Mouse (Mus musculus) hindbrain, embryonic 16.5 days (tissue): ENCODE results near the gene Eif2s2. TPM values are rescaled to one million over a fixed set of nuclear protein-coding genes. Genes with fewer than 3 reads are reported as not detected.
"Not testable (repeated sequence)": the region's sequence is repeated elsewhere in the genome, so short reads cannot be mapped to it uniquely, and the experiment has no call there.

Experiments used
- ATAC-seq: fragments of 200-750 bp; cut with Nextera tagmentation; 2 replicates; pipeline ENCODE4 v1.8.0; 2017; ENCODE audit warnings: moderate TSS enrichment, moderate library complexity
- H3K27ac ChIP-seq: fragments of 300-500 bp; sonication (generic); 2 replicates; pipeline ENCODE4 v1.5.1; 2014; ENCODE audit warnings: low read depth, mild to moderate bottlenecking, control low read depth, low read length, moderate library complexity
- H3K27me3 ChIP-seq: fragments of 300-500 bp; sonication (generic); replicated peaks from 2 replicates; pipeline ENCODE4 v1.6.1; 2014; ENCODE audit warnings: low read length; ENCODE audit not compliant: control insufficient read depth, insufficient read depth
- H3K36me3 ChIP-seq: fragments of 300-500 bp; sonication (generic); 2 replicates; pipeline ENCODE4 v1.6.1; 2014; ENCODE audit warnings: mild to moderate bottlenecking, low read length, moderate library complexity, mixed read lengths; ENCODE audit not compliant: control insufficient read depth, insufficient read depth
- H3K4me1 ChIP-seq: fragments of 300-500 bp; sonication (generic); 2 replicates; pipeline ENCODE4 v1.6.1; 2014; ENCODE audit warnings: low read depth, low read length; ENCODE audit not compliant: control insufficient read depth, insufficient read depth
- H3K4me2 ChIP-seq: fragments of 300-500 bp; sonication (generic); 2 replicates; pipeline ENCODE4 v1.6.1; 2014; ENCODE audit warnings: mild to moderate bottlenecking, low read length, control low read depth, moderate library complexity
- H3K4me3 ChIP-seq: fragments of 300-500 bp; sonication (generic); 2 replicates; pipeline ENCODE4 v1.5.1; 2014; ENCODE audit warnings: mild to moderate bottlenecking, low read length, control low read depth, moderate library complexity
- H3K9ac ChIP-seq: fragments of 300-500 bp; sonication (generic); 2 replicates; pipeline ENCODE4 v1.6.1; 2014; ENCODE audit warnings: low read depth, mild to moderate bottlenecking, control low read depth, low read length, moderate library complexity
- H3K9me3 ChIP-seq: fragments of 300-500 bp; sonication (generic); 2 replicates; pipeline ENCODE4 v1.6.1; 2014; ENCODE audit warnings: mild to moderate bottlenecking, low read length, moderate library complexity; ENCODE audit not compliant: control insufficient read depth
- WGBS: fragments of 180-500 bp; shearing (Covaris S2); extraction: QIAGEN DNeasy Blood & Tissue Kit; methylation state at CpG from one replicate; pipeline ENCODE4 v1.1.7; 2014; 5-methylcytosine and 5-hydroxymethylcytosine counted together
- polyA plus RNA-seq: library from polyadenylated mRNA; unstranded; fragments of >200 nt; fragmentation: Nextera tagmentation; extraction: Ambion mirVana; gene quantifications from 2 replicates; pipeline ENCODE4 v1.2.1, GENCODE M21; 2015

Gene Eif2s2
- polyA plus RNA-seq, 1 experiment from 2014 or later = 58.4 TPM

DNA sequence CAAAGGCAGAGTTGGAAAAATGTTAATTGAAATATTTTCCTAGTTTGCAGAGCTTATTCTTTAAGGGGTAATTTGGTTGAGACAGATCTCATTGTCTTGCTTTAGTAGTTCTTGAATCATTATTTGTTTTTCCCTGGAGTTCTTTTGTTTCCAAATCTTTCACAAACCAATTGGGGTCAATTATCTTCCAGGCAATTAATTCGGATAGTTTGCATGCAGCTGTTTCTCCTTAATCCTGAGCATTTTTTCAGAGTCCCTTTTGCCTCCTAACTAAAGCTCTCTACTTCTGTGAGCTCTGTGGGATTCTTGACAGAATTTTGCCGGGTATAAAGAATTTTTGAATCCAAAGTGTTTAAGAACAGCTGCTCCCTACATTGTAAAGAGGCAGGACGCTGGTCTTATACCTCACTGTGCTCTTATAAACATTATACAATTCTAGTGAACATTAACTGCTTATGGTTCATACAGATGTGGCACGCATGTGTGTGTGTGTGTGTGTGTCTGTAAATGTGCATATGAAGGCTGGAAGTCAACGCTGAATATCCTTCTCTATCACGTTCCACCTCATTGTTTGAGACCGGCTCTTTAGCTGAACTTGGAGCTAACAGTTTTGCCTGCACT, 32.8 kb upstream of the Eif2s2 start:
- no peaks in the 10 kb centered on the region for H3K36me3 ChIP-seq
- H3K27me3 ChIP-seq = no peaks in the 10 kb centered on the region
- no peak overlapping the region for H3K27ac ChIP-seq
- 41% methylated on average over 7 of the region's 7 CpGs for WGBS
- no peaks in the 10 kb centered on the region for H3K4me1 ChIP-seq
- no peak overlapping the region for H3K4me3 ChIP-seq
- no peak for ATAC-seq
- no peak overlapping the region for H3K9ac ChIP-seq
- no peak overlapping the region for H3K4me2 ChIP-seq
- no peaks in the 10 kb centered on the region for H3K9me3 ChIP-seq

DNA sequence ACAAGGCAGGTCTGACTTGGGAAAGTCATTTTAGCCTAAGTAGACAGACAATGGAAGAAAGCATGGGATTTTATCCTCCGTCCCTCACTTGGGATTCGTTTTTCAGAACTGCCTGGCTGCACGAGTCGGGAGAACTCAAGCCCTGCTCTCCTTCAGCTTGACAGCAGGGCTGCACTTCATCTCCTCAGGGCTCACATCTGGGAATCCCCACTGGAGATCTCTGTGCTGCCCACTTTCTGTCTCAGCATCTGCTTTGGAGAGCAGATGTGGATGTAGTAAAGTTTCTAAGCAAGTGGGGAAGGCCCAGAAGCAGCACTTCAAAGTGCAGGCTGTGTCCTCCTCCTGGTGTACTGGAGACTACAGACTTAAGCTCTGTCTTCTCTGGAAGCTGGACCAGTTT, 29.4 kb upstream of the Eif2s2 start:
- WGBS = no CpG with 5 or more reads among the region's 4 CpGs

DNA sequence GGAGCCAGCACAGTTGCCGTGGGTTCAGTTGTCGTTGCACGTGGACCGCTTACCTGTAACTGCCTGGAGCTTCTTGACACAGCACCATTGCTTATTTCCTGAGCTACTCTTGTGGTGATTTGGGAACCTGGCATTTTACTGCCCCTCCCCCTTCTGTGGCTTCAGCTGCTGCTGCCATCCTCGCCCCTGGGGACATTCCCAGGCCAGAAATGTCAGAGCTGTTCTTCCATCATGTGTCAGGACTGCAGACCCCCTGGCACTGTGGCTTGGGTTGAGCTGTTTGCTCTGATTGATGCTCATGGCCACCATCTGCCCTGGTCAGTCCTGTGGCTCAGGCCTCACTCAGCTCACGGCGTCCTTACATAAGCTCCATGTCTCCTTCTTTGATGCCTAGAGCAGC, 28.2 kb upstream of the Eif2s2 start:
- no peak overlapping the region for H3K27ac ChIP-seq
- 84% methylated on average over 7 of the region's 7 CpGs for WGBS
- H3K9me3 ChIP-seq = no peaks in the 10 kb centered on the region
- no peaks in the 10 kb centered on the region for H3K36me3 ChIP-seq
- H3K27me3 ChIP-seq = no peaks in the 10 kb centered on the region
- no peak overlapping the region for H3K4me2 ChIP-seq
- no peak for ATAC-seq
- H3K9ac ChIP-seq = no peak overlapping the region
- H3K4me3 ChIP-seq = no peak overlapping the region
- H3K4me1 ChIP-seq = no peaks in the 10 kb centered on the region

More for the DNA sequence above, 29.4 kb upstream of the Eif2s2 start:
- ATAC-seq, H3K9ac ChIP-seq, H3K4me1 ChIP-seq, H3K27ac ChIP-seq, H3K36me3 ChIP-seq, H3K27me3 ChIP-seq, H3K4me2 ChIP-seq, H3K4me3 ChIP-seq, H3K9me3 ChIP-seq: not testable (repeated sequence)

DNA sequence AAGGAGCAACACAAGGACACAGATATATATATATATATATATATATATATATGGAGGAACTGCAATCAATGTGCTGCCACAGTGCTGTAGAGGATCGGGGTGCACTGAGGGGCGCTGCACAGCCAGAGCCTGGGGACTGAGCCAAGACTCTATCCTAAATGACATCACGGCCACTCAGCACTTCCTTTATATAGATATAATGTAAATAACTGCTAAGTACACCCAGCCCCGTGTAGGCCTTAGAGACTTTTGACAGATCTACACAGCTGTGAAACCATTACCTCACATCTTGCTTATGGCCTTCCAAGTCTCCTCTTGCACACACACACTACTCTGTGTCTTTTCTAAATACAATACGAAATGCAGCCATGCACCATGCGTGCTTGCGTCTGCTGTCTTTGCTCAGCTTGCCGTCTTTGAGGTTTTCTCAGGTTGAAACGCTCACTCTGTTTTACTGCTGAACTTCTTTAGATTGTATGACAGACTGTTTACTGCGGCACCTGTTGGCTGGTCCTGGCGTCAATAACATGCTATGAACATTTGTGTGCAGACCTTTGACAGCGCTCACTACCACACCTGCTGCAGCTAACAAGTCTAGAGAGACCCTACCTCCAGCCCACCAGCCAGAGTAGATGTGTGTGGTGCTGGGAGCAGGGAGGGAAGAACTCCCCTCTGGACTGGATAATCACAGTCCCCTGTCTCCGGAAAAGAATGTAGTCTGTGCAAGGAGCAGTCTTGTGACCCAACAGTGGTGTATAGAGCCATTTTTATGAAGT, 25.3 kb upstream of the Eif2s2 start:
- no peak overlapping the region for H3K27ac ChIP-seq
- H3K9ac ChIP-seq = no peak overlapping the region
- no peak overlapping the region for H3K4me3 ChIP-seq
- no peak overlapping the region for H3K4me2 ChIP-seq
- 82% methylated on average over 13 of the region's 13 CpGs for WGBS
- 0 out of 2 replicates have a peak, but pooled peaks cover 2% of the 10 kb centered on the region for H3K27me3 ChIP-seq
- no peaks in the 10 kb centered on the region for H3K36me3 ChIP-seq
- no peaks in the 10 kb centered on the region for H3K9me3 ChIP-seq
- ATAC-seq = no peak
- no peaks in the 10 kb centered on the region for H3K4me1 ChIP-seq

DNA sequence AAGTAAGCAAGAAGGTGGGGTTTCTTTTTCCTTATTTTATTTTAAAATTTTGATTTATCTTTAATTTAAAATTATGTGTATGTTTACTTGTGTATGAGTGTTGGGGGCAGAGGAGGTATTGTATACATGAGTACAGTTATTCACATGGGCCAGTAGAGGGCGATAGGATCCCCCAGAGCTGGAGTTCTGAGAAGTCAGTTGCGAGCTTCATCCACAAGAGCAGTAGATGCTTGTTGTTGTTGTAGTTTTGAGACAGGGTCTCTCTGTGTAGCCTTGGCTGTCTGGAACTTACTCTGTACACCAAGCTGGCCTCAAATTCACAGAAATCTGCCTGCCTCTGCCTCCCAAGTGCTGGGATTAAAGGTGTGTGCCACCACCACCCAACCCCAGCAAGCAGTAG, 23.8 kb upstream of the Eif2s2 start:
- ATAC-seq = no peak
- no peak overlapping the region for H3K4me3 ChIP-seq
- no peaks in the 10 kb centered on the region for H3K4me1 ChIP-seq
- no peak overlapping the region for H3K27ac ChIP-seq
- H3K4me2 ChIP-seq = no peak overlapping the region
- H3K27me3 ChIP-seq = 0 out of 2 replicates have a peak, but pooled peaks cover 2% of the 10 kb centered on the region
- H3K9me3 ChIP-seq = no peaks in the 10 kb centered on the region
- no peak overlapping the region for H3K9ac ChIP-seq
- 12% methylated on average over 2 of the region's 2 CpGs for WGBS
- no peaks in the 10 kb centered on the region for H3K36me3 ChIP-seq

DNA sequence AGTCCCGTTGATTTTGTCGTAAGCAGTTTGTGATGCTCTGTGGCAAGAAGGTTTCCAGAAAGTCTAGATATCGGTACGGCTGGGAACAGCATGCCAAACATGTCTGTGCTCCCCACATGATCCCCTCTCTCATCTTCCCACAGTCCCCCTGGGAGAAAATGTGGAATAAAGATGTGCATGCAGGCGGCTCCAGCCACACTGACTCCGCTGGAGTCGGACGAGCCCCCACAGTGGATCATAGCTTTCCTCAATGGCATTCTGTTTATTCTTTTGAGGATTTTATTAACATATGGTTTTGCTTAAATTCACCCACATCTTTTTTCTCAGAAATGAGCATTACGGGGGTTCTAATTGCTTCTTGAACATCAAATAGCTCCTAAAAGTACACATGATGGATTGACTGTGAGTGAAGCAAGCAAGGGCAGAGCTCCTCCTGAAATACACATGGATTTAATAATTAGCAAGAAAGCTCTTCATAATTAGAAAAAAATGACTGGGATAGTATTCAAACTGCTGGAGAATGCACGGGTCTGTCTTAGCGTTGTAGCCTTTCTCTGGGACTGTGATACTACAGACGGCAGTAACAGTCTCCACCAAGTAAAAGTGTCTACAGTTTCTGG, 23.3 kb upstream of the Eif2s2 start:
- H3K4me2 ChIP-seq = no peak overlapping the region
- 82% methylated on average over 12 of the region's 12 CpGs for WGBS
- no peaks in the 10 kb centered on the region for H3K36me3 ChIP-seq
- 0 out of 2 replicates have a peak, but pooled peaks cover 2% of the 10 kb centered on the region for H3K27me3 ChIP-seq
- no peak overlapping the region for H3K27ac ChIP-seq
- H3K9ac ChIP-seq = no peak overlapping the region
- no peak overlapping the region for H3K4me3 ChIP-seq
- no peaks in the 10 kb centered on the region for H3K4me1 ChIP-seq
- H3K9me3 ChIP-seq = no peaks in the 10 kb centered on the region
- ATAC-seq = no peak

DNA sequence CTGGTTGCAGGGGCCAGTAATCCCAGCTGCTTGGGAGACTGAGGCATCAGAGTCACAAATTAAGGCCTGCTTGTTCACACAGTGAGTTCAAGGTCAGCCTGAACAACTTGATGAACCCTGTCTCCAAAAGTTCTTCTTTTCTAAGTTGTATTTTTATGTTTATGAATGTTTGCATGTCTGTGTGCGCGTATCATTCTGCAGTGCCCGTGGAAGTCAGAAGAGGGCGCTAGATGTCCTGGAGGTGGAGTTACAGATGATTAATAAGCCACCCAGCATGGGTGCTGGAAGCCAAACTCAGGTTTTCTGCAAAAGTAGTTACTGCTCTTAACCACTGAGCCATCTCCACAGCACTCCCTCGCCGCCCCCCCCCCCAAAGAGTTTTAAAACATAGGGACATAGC, 17.1 kb upstream of the Eif2s2 start:
- 0 out of 2 replicates have a peak, but pooled peaks cover 2% of the 10 kb centered on the region for H3K27me3 ChIP-seq
- H3K9ac ChIP-seq = no peak overlapping the region
- H3K27ac ChIP-seq = no peak overlapping the region
- no peaks in the 10 kb centered on the region for H3K9me3 ChIP-seq
- H3K4me2 ChIP-seq = no peak overlapping the region
- WGBS = 75% methylated on average over 6 of the region's 6 CpGs
- no peaks in the 10 kb centered on the region for H3K36me3 ChIP-seq
- ATAC-seq = no peak
- H3K4me3 ChIP-seq = no peak overlapping the region
- H3K4me1 ChIP-seq = no peaks in the 10 kb centered on the region

DNA sequence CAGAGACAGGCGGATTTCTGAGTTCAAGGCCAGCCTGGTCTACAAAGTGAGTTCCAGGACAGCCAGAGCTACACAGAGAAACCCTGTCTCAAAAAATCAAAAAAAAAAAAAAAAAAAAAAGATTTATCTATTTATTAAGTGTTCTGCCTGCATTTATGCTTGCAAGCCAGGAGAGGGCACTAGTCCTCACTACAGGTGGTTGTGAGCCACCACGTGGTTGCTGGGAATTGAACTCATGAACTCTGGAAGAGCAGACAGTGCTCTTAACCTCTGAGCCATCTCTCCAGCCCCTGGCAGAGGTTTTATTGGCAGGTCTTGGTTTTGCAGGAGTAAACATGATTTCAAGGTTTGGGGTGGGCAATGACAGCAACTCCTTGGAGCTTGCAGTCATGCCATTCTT, 15.5 kb upstream of the Eif2s2 start:
- not testable (repeated sequence) for ATAC-seq, H3K4me3 ChIP-seq, H3K27ac ChIP-seq, H3K27me3 ChIP-seq, H3K4me2 ChIP-seq, H3K36me3 ChIP-seq, H3K9ac ChIP-seq, H3K9me3 ChIP-seq, H3K4me1 ChIP-seq
- 51% methylated on average over 2 of the region's 2 CpGs for WGBS

DNA sequence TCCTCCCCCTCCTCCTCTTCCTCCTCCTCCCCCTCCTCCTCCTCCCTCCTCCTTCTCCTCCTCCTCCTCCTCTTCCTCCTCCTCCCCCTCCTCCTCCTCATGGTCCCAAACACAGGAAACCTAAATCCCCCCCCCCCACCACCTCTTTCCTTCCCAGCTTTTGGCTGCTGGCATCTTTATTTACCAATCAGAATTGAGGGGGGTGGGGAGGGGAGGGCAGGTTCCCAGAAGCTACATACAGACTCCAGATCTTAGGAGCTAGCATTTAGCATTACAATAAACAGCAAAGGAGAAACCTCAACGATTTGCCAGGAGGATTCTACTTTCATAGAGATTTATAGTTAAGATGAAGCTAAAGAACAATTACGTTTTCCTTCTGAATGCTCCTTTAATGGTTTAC, 13.1 kb upstream of the Eif2s2 start:
- Histone ChIP-seq H3K9ac (no peak overlapping the region), H3K27me3 (no peaks in the 10 kb centered on the region), H3K4me1 (no peaks in the 10 kb centered on the region), H3K4me2 (no peak overlapping the region), H3K9me3 (no peaks in the 10 kb centered on the region), H3K4me3 (no peak overlapping the region), H3K27ac (no peak overlapping the region), H3K36me3 (no peaks in the 10 kb centered on the region)
- no peak for ATAC-seq
- 53% methylated on average over 2 of the region's 2 CpGs for WGBS
